Mouse (Mus musculus) MEL (cell line): Measurements from ENCODE around the gene 6030445D17Rik.

Experiments used
- CTCF ChIP-seq, 3 experiments: IDR thresholded peaks in 2 of 3; conservative IDR thresholded peaks in 1 of 3; 2 replicates each; pipeline ENCODE4 v1.5.1; 2011 to 2012; ENCODE audit warnings: low read length in 3 of 3, low read depth in 2 of 3, mild to moderate bottlenecking in 2 of 3, improper control_type of control experiment in 1 of 3, inconsistent platforms in 1 of 3, mixed read lengths in 1 of 3, moderate library complexity in 1 of 3; ENCODE audit not compliant: control insufficient read depth in 1 of 3, insufficient read depth in 1 of 3, poor library complexity in 1 of 3, severe bottlenecking in 1 of 3
- E2F4 ChIP-seq: IDR thresholded peaks from 2 replicates; pipeline ENCODE4 v1.6.1; 2011; ENCODE audit warnings: low read depth, low read length, improper control_type of control experiment, borderline replicate concordance
- NRF1 ChIP-seq: IDR thresholded peaks from 2 replicates; pipeline ENCODE4 v1.6.1; 2014; ENCODE audit warnings: low read depth, mild to moderate bottlenecking, inconsistent platforms, low read length, improper control_type of control experiment, moderate library complexity; ENCODE audit not compliant: poor library complexity, insufficient read depth, severe bottlenecking
- TCF12 ChIP-seq: IDR thresholded peaks from 2 replicates; pipeline ENCODE4 v1.6.1; 2014; ENCODE audit warnings: low read depth, mild to moderate bottlenecking, inconsistent platforms, low read length, improper control_type of control experiment, moderate library complexity
- ZC3H11A ChIP-seq: IDR thresholded peaks from 2 replicates; pipeline ENCODE4 v1.6.1; 2012; ENCODE audit warnings: low read depth, mild to moderate bottlenecking, inconsistent platforms, low read length, improper control_type of control experiment

DNA sequence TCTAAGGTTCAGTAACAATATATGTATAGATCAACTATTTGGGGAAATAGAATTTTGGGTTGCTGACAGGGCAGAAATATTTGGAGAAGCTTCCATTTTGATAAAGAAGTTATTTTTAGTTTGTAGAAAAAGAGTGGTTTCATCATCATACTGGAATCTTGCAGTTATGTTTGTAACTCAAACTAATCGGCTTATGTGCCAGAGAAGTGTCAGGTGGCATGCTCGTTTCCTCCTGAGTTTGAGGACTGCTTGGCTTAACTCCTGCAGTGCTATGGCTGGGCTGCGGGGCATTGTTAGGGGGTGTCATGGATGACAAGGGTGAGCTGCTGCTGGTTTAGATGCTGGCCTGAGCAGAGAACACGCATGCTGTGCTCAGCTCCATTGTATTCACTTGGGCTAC is 49.7 kb downstream of the 6030445D17Rik start:
- TF ChIP-seq CTCF (IDR thresholded peaks at IDR 0.05 in 2 of 3, conservative IDR thresholded peaks at IDR 0.05 in 1 of 3; ENCODE audit: control insufficient read depth in 1 of 3, insufficient read depth in 1 of 3, low read depth in 2 of 3, low read length in 3 of 3, poor library complexity in 1 of 3, severe bottlenecking in 1 of 3) (no peak), E2F4 (no peak), TCF12 (no peak), NRF1 (no peak), ZC3H11A (no peak)
